Mouse (Mus musculus) heart, postnatal 0 days (tissue): ENCODE results near the gene Tmem116.

Experiments
- CTCF ChIP-seq: IDR thresholded peaks from 2 replicates; pipeline ENCODE4 v1.5.1; 2016; ENCODE audit warnings: antibody characterized with exemption, control low read depth, low read depth
- EP300 ChIP-seq: IDR thresholded peaks from 2 replicates; pipeline ENCODE4 v1.6.1; 2016; ENCODE audit warnings: antibody characterized with exemption, low read depth

- no peak for TF ChIP-seq EP300
- TF ChIP-seq CTCF: no peak
These were observed 13.6 kb upstream of the Tmem116 start for GRCm38 (mm10) chr5:121438131-121438530.
